Mouse (Mus musculus): Measurements from ENCODE around the gene Tekt4.

The Tekt4 gene

GRCm38 (mm10) chr17:25433617-25434606, 20.5 kb upstream of the Tekt4 start, which contains the start of gene Cacna1h:
Cacna1h (minus strand) TSS chr17:25433783.
- no peak for DNase-seq

DNA sequence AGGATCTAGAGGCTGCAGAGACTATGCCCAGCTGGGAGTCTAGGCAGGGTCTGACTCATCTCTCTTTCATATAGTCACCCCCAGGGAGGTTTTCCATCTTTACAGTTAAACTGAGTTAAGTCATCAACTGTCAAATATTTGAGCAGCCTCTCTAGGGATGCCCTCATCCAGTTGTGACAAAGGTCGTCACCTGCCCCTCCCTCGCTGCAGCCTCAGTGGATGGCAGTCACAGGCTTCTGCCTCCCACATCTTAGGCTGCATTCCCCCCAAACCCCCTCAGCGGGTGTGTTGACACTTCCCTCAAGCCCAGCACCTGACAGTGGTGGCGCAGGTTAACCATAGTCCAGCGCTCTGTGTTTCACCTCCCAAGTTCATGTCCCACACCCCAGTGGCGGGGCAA, 13.0 kb upstream of the Tekt4 start:
- no peak for DNase-seq

DNA sequence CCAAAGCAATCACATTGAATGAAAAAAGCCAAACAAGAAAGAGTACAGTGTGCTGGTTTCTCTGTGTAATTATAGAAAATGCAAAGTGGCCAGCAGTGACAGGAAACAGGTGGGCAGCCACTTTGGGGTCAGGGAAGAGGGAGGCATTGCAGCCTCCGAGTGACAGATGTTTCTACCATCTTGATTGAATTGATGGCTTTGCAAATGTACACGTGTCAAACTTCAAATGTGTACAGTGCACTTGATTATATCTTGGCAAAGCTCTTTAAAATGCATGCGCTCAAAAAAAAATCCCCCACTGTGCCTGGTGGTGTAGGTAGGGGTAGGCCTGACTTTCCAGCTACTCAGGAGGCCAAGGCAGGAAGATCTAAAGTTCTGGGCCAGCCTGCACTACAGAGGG, 11.5 kb upstream of the Tekt4 start:
- no peak for DNase-seq

DNA sequence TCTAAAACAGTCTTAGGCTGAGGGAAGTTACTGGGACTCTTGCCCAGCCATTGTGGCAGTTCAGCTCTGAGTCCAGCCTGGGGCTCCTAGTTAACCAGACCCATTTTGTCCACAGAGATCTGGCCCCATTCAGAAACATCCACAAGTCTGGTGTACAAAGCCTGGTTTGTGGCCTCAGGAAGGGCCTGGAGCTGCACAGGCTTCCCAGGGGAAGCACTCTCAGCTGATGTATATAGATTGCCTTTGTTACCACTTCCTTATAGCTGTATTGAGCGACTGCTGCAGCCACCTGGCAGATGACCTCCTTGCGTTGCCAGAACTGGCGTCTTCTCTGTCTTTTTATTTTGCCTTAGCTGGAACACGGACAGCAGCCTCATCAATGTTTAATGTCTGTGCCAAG, 9.3 kb upstream of the Tekt4 start:
- DNase-seq, result no peak

DNA sequence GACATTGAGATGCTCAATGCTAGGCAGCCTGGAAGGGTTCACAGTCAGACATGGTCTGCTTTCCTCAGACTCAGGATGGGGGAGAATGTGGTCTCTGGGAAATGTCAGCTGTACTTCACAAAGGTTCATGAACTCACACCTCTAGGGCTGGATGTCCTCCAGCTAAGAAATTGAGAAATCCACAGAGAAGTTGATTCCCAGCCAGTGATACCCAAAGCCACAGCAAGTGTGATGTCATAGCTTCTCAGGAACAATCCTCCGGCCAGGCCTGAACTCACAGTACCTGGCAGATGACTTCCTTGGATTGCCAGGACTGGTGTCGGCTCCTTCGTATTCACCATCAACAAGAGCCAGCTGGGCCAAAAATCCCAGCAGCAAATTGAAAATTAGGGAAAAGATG, 8.6 kb upstream of the Tekt4 start:
- no peak for DNase-seq

DNA sequence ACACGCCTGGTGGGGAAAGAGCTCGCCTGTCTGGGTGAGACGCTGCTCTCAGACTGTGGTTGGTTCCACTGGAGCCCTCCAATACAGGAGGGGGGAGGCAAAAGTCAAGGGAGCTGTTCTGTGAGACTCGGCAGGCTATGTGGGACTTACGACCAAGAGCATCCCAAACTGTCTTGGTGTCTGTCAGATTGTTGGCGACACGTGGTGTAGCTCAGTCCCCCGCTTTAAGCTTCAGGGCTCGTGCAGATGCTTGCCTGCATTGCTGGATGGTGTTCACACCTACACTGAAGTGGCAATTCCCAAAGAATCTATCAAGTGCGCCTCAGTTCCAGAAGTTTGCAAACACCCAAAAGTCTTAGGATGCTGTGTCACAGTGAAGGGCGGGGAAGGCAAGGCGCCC, 6.5 kb upstream of the Tekt4 start:
- DNase-seq, result no peak

DNA sequence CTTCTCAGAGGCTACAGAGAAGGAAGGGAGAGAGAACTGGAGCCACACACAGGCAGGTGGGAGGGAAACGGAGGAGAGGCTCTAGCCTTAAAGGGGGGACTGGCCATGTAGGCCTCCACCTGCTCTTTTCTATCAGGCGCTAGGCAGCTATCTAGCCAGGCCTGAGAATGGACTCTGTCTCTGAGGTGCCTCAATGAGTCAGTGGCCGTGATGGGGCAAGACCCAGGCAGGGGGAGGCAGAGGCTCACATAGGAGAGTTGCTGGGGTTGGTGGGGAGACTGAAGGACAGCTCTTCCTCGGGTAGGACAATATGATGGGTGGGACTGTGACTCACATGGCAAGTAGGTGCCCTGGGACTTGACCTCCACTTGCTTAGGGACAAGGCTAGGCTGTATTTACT, 4.1 kb upstream of the Tekt4 start:
- DNase-seq, result no peak

GRCm38 (mm10) chr17:25452246-25452965, 2.0 kb upstream of the Tekt4 start:
- DNase-seq, result no peak

DNA sequence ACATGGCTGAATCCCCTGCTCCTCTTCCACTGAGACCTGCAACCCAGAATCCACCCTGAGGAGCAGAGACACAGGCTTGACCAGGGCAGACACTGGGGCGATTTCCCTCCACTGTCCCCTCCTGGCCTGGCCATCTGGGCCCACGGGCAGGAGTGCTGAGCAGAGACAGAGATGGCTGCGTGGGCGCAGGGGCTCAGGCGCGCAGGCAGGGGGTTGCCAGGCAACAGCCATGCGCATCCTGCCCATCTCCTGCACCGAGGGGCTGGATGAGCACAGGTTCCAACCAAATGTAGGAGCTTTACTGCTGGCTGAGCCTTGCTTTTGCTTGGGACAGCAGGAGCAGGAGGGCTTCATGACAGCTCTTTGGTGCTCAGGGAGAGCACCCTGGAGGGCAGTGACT, 2.1 kb downstream of the Tekt4 start:
- DNase-seq, result no peak

GRCm38 (mm10) chr17:25462236-25462875, 7.9 kb downstream of the Tekt4 start:
- DNase-seq, result no peak

- DNase-seq, result no peak
Observed at GRCm38 (mm10) chr17:25463326-25463945, 9.0 kb downstream of the Tekt4 start.

GRCm38 (mm10) chr17:25464091-25464490, 9.7 kb downstream of the Tekt4 start:
- no peak for DNase-seq

- DNase-seq, result no peak
Observed at GRCm38 (mm10) chr17:25466257-25466656, 11.8 kb downstream of the Tekt4 start.

DNA sequence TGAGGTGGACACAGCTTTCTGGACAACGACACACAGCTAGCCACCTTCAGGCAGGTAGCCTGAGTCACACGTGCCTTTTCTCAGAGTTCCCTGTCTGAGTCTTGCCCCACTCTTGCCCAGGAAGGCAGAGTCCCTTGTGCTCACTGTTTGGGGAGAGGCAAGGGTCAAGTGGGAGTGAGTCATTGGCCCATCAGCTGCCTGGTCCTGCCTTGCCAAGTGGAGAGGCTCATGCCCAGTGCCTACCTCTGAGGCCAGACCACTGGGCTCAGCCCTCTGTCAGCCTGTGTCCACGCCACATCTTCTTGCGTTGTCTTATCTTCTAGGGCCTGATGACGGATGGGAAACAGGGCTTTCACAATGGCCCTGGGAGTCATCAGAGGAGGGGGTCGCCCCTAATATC, 13.4 kb downstream of the Tekt4 start:
- no peak for DNase-seq

GRCm38 (mm10) chr17:25468301-25468700, 13.9 kb downstream of the Tekt4 start:
- DNase-seq, result no peak

DNA sequence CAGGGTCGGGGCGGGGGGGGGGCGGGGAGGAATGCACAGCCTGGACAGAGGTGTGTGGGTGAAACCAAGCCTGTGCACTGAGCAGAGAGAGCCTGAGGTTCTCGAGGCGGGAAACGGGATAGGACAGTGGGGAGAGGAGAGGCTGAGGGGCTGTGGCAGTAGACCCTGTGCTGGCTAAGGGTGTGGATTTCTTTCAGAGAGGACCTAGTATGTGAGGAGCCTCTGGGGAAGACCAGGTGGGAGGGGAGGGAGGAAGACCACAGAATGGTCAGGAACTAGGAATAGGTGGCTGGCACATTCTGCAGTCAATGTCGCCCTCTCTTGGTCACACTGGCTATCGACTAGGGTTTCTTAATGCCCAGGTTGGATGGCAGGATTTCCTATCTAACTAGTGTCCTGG, 15.4 kb downstream of the Tekt4 start:
- peak; percentile 37 for DNase-seq

DNA sequence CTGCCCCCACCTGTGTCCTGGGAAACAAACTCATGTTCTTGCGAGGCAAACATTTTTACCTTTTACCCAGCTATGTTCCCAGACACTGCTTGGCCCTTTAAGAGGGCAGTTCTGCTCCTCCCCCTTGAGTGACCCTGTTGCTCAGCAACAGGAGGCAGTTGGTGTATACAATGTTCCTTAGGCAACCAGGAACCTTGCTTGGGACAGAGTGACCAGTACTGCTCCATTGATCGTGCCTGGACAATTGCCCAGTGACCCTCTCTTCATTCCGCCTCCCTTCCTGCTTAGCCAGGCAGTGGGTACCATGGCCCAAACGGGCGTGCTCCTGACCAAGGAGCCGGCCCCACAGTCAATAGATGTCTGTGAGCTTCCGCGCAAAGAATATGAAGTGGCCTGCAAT, 17.0 kb downstream of the Tekt4 start:
- DNase-seq, result peak; percentile 55

DNA sequence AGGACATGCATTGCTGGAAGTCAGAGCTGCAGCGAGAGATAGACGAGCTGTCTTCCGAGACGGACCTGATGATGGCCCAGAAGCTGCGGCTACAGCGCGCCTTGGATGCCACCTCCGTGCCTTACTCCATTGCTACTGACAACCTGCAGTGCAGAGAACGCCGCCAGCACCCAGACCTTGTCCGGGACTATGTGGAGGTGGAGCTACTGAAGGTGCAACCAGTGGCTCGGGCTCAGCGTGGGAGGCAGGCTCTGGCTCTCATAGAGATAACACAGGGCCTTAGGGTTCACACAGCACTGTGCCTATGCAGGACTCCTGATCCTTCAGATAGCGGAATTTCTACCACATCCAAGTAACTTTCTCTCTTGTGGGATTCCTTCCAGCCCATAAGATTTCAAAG, 17.6 kb downstream of the Tekt4 start:
- DNase-seq, result no peak

DNA sequence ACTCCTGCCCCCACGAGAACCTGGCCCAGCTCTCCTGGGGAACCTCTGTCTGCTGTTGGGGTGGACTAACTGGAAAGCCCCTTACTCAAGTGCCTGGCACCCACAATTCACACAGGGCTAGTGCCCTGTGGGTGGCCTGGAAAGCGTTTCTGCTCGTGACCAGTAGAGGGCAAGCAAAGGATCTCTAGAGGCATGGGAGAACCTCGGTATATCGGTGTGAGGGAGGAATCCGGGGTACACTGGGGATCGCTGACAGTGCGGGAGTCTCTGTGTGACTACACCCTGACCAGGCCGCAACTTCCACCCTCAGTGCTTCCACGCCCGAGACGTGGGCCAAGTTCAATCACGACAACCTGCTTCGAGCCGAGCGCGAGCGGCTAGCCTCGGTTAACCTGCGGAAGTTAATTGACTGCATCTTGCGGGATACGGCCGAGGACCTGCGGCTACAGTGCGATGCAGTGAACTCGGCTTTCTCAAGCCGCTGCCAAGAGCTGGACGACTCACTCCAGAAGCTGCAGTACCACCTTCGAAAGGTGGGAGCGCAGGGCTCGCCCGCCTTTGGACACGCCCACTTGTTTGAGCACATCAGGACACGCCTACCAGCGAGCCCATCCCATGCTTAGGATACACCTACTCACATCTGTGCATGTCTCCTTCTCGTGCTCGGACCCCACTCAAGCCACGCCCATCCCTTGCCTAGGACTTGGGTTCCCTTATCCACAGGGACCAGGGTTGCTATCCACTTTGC, 20.1 kb downstream of the Tekt4 start:
- DNase-seq, result peak; percentile 61

DNA sequence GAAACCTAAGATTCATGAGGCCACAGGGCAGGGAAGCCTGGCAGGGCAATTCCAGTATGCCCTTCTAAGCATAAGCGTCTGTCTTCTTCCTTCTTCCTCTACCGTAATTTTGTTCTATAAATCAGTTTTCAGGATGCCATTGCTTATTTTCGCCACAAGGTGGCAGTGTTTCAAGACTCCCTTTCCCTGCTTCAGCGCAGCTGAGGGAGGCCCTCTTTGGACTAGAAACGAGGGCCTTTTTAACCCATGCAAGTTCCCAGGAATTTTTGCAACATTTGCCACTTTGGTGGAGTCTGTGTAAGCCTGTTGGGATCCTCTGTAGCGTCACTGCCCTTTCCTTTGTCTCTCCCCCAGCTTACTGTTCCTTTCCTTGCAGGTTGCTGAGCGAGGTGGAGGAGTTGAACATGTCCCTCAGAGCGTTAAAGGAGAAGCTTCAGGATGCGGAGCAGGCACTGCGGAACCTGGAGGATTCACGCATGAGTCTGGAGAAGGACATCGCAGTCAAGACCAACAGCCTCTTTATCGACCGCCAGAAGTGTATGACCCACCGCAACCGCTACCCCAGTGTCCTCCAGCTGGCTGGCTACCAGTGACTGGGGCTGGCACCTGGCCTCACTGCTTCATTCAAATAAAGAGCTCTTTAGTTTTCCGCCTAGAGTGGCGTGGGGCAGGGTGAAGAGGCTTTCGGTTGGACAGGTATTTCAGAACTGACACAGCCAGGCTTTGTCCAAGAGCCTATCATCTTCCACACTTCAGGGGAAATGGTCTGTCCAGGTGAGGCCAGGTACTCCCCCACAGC, 21.7 kb downstream of the Tekt4 start:
- DNase-seq, result no peak

GRCm38 (mm10) chr17:25480152-25480551, 25.7 kb downstream of the Tekt4 start:
- DNase-seq, result no peak

Data from kidney, adult 11 months (tissue).